Mouse (Mus musculus) kidney, adult 2 months (tissue): ENCODE results near the gene Msi2.

Experiments used
- CTCF ChIP-seq: fragments of 200-500 bp; conservative IDR thresholded peaks from 2 replicates; pipeline ENCODE4 v1.5.1; 2011; ENCODE audit warnings: low read depth, mild to moderate bottlenecking, control low read depth, low read length, moderate library complexity, mixed read lengths; ENCODE audit not compliant: insufficient read depth, insufficient read length
- POLR2A ChIP-seq: fragments of 200-500 bp; IDR thresholded peaks from one replicate; pipeline ENCODE4 v1.6.1; 2011; ENCODE audit warnings: low read depth, low read length, control low read depth

GRCm38 (mm10) chr11:88636934-88637333 is 81.4 kb downstream of the Msi2 start:
- TF ChIP-seq POLR2A (no peak), CTCF (no peak)
